Mouse (Mus musculus) heart, adult 2 months (tissue): ENCODE measurements around the gene Coq9.

Experiments
- CTCF ChIP-seq: fragments of 200-600 bp; IDR thresholded peaks from 2 replicates; pipeline ENCODE4 v1.8.1; 2022; ENCODE audit warnings: antibody characterized with exemption, mild to moderate bottlenecking, moderate library complexity
- POLR2A ChIP-seq: fragments of 200-500 bp; IDR thresholded peaks from 2 replicates; pipeline ENCODE4 v1.6.1; 2011; ENCODE audit warnings: mild to moderate bottlenecking, low read depth, low read length, control low read depth; ENCODE audit not compliant: insufficient read depth

DNA sequence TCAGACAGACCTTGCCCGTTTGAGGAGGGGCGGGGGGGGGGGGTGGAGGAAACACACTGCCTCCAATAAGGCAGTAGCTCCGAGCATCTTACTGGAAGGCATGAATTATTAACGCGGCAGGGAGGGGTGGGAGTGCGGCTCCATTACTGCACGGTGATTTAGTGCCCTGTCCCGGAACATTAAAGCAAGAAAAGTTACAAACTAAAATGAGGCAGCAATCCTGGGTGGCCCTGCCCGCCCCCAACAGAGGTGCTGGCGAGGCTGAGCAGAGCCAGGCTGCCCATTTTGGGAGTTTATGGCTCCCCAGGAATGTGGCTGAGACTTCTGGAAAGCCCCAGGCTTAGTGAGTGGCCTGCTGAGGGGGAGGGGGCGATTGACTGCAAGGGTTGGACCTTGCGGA, 65.6 kb downstream of the Coq9 start:
- TF ChIP-seq POLR2A (no peak), CTCF (no peak)
